ENCODE assay signal across 10 mouse cellular contexts in the genomic region with DNA sequence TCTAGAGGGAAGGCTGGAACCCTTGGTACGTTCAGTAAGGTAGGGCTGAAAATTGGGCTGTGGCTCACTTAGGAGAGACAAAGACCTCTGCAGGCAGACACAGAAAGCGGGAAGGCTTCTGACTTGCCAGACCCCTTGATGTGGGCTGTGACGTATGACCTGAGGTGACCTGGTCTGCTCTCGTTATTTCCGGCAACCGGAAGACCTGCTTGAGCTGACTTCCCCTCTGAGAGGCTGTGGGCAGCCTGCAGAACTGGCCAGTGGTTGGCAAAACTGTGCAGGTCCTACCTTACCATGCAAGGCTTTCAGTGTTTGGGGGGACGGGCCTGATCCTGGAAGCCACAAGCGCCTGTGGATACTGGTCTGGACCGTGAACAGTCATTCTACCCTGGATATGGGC. TPM values are rescaled to one million over a fixed set of nuclear protein-coding genes. Genes with fewer than 3 reads are reported as not detected.
DNase-seq lines count a peak whose midpoint lies in the region; ATAC-seq and TF ChIP-seq lines count a peak whose summit lies in the region.
"Had no signal": no experiment of that assay in that cellular context is flagged by ENCODE, and none has a peak within 500 bp of the region (broad histone marks: within the 10 kb centered on the region; RNA-seq: fewer than 3 reads in every experiment).

No protein-coding gene starts in this region.

- H3K4me1 ChIP-seq in heart, embryonic 15.5 days (replicated peaks): peaks cover 59% of the 10 kb centered on the region
- peaks cover 42% of the 10 kb centered on the region for H3K4me1 ChIP-seq in brown adipose tissue, adult 24 weeks (ENCODE audit: control insufficient read depth, insufficient read depth, insufficient read length, low read length)
- peaks cover 17% of the 10 kb centered on the region for H3K4me1 ChIP-seq in kidney, postnatal 0 days (replicated peaks; ENCODE audit: insufficient read depth, low read length)
- peaks cover 13% of the 10 kb centered on the region for H3K4me1 ChIP-seq in forebrain, embryonic 12.5 days
- peaks cover 11% of the 10 kb centered on the region; the same call in 1 of the 2 replicates for H3K4me1 ChIP-seq in forebrain, embryonic 15.5 days

- no peaks in the 10 kb centered on the region for H3K27me3 ChIP-seq in heart, embryonic 15.5 days
- no peaks in the 10 kb centered on the region for H3K27me3 ChIP-seq in kidney, postnatal 0 days (ENCODE audit: insufficient read depth, low read length)
- H3K27me3 ChIP-seq in forebrain, embryonic 12.5 days: no peaks in the 10 kb centered on the region
- no peaks in the 10 kb centered on the region for H3K27me3 ChIP-seq in forebrain, embryonic 15.5 days

- H3K27ac ChIP-seq in heart, embryonic 15.5 days: peak overlapping the region; percentile 71
- H3K27ac ChIP-seq in brown adipose tissue, adult 24 weeks (replicated peaks; ENCODE audit: low read depth, low read length): peak overlapping the region; percentile 77
- 0 out of 2 replicates have a peak overlapping the region, but pooled peaks have one; percentile 19 for H3K27ac ChIP-seq in kidney, postnatal 0 days
- no peak overlapping the region for H3K27ac ChIP-seq in forebrain, embryonic 12.5 days
- no peak overlapping the region for H3K27ac ChIP-seq in forebrain, embryonic 15.5 days (replicated peaks)

- no peaks in the 10 kb centered on the region for H3K36me3 ChIP-seq in heart, embryonic 15.5 days
- no peaks in the 10 kb centered on the region for H3K36me3 ChIP-seq in kidney, postnatal 0 days (ENCODE audit: insufficient read depth, low read length)
- H3K36me3 ChIP-seq in forebrain, embryonic 12.5 days (replicated peaks): no peaks in the 10 kb centered on the region
- H3K36me3 ChIP-seq in forebrain, embryonic 15.5 days: no peaks in the 10 kb centered on the region
- H3K36me3 ChIP-seq: G1E had no signal

- 64% methylated on average over 9 of the region's 9 CpGs for WGBS in heart, embryonic 15.5 days
- WGBS in kidney, postnatal 0 days: 61% methylated on average over 9 of the region's 9 CpGs
- WGBS in forebrain, embryonic 12.5 days: 86% methylated on average over 9 of the region's 9 CpGs
- WGBS in forebrain, embryonic 15.5 days: 87% methylated on average over 9 of the region's 9 CpGs

- no peak for TF ChIP-seq CTCF in kidney, postnatal 0 days (IDR thresholded peaks at IDR 0.05; ENCODE audit: low read depth)

- H3K9me3 ChIP-seq in heart, embryonic 15.5 days (replicated peaks): no peaks in the 10 kb centered on the region
- H3K9me3 ChIP-seq in kidney, postnatal 0 days (replicated peaks; ENCODE audit: low read length): no peaks in the 10 kb centered on the region
- H3K9me3 ChIP-seq in forebrain, embryonic 12.5 days: no peaks in the 10 kb centered on the region
- H3K9me3 ChIP-seq in forebrain, embryonic 15.5 days: no peaks in the 10 kb centered on the region
- H3K9me3 ChIP-seq: G1E had no signal

- H3K4me3 ChIP-seq in heart, embryonic 15.5 days: no peak overlapping the region
- H3K4me3 ChIP-seq in brown adipose tissue, adult 24 weeks (ENCODE audit: insufficient read depth, low read depth, low read length): no peak overlapping the region
- no peak overlapping the region for H3K4me3 ChIP-seq in kidney, postnatal 0 days (replicated peaks; ENCODE audit: low read depth, low read length)
- no peak overlapping the region for H3K4me3 ChIP-seq in forebrain, embryonic 12.5 days (replicated peaks)
- no peak overlapping the region for H3K4me3 ChIP-seq in forebrain, embryonic 15.5 days

- H3K4me2 ChIP-seq in heart, embryonic 15.5 days: no peak overlapping the region
- no peak overlapping the region for H3K4me2 ChIP-seq in kidney, postnatal 0 days (ENCODE audit: low read length)
- no peak overlapping the region for H3K4me2 ChIP-seq in forebrain, embryonic 12.5 days
- no peak overlapping the region for H3K4me2 ChIP-seq in forebrain, embryonic 15.5 days (replicated peaks)

- DNase-seq in heart, postnatal 10 days: no peak
- DNase-seq in kidney, postnatal 0 days (ENCODE audit: low spot score): no peak
- DNase-seq in urinary bladder, postnatal 4 days (ENCODE audit: low spot score in 2 of 2): no peak
- DNase-seq: forebrain, postnatal 0 days had no signal

- H3K9ac ChIP-seq in heart, embryonic 15.5 days: no peak overlapping the region
- H3K9ac ChIP-seq in kidney, postnatal 0 days (ENCODE audit: low read depth, low read length): no peak overlapping the region
- no peak overlapping the region for H3K9ac ChIP-seq in forebrain, embryonic 12.5 days
- no peak overlapping the region for H3K9ac ChIP-seq in forebrain, embryonic 15.5 days (replicated peaks)
- H3K9ac ChIP-seq: forebrain, postnatal 0 days had no signal

- intact Hi-C loops in heart, postnatal 10 days (cut with DNase I): loop anchor here (2.0 kb wide), 1 partner anchor 18 kb away; no protein-coding TSS in a partner anchor

- ATAC-seq in heart, embryonic 15.5 days (replicated peaks; ENCODE audit: insufficient number of reproducible peaks, insufficient read depth, low FRiP score, low read depth): no peak
- no peak for ATAC-seq in kidney, postnatal 0 days (replicated peaks; ENCODE audit: low FRiP score, low read depth)
- 0 out of 2 replicates have a peak, but pooled peaks have one; percentile 3 for ATAC-seq in megakaryocyte-erythroid progenitor cell, adult 5-6 weeks (replicated peaks; ENCODE audit: low FRiP score, low TSS enrichment, poor library complexity, severe bottlenecking)
- no peak for ATAC-seq in forebrain, embryonic 12.5 days (ENCODE audit: low FRiP score)
- ATAC-seq in forebrain, embryonic 15.5 days (replicated peaks): no peak
- ATAC-seq: forebrain, postnatal 0 days had no signal

RNA-seq across cellular contexts. Expression of a gene that starts 19.5 kb away (rescaled TPM):
- 9.0 and 11.2 TPM in 2 replicates for polyA plus RNA-seq in heart, embryonic 15.5 days (2015; fragmentation: Nextera tagmentation; extraction: Ambion mirVana)
- 10 to 100 TPM; 21.2 to 27.4 TPM for total RNA-seq in heart, postnatal 10 days (2021)
- 2.9 and 7.5 TPM in 2 replicates for polyA plus RNA-seq in brown adipose tissue, adult 24 weeks (2012; ENCODE audit: insufficient read depth, insufficient read length, missing spikeins)
- 5.5 and 8.8 TPM in 2 replicates for polyA plus RNA-seq in kidney, postnatal 0 days (2015; fragmentation: Nextera tagmentation; extraction: Ambion mirVana)
- total RNA-seq in megakaryocyte-erythroid progenitor cell, adult 5-6 weeks (2014; fragmentation: Nextera tagmentation): 30.2 and 32.2 TPM in 2 replicates
- 4.5 and 14.7 TPM in 2 replicates for total RNA-seq in megakaryocyte-erythroid progenitor cell, adult 5-6 weeks (2017)
- 2.2 and 2.9 TPM in 2 replicates for polyA plus RNA-seq in forebrain, embryonic 12.5 days (2016; fragmentation: Nextera tagmentation; extraction: Ambion mirVana)
- 1.3 and 1.7 TPM in 2 replicates for polyA plus RNA-seq in forebrain, embryonic 15.5 days (2015; fragmentation: Nextera tagmentation; extraction: Ambion mirVana)

Comparison
In these comparisons a context has a peak if more than half of its experiments do, and no peak if none do; other contexts are left out.
1. H3K27ac ChIP-seq: peak in heart, embryonic 15.5 days (single experiment), brown adipose tissue, adult 24 weeks (single experiment) and kidney, postnatal 0 days (single experiment); none in forebrain, embryonic 12.5 days (single experiment) and forebrain, embryonic 15.5 days (single experiment).